Mouse (Mus musculus) CH12.LX (cell line): ENCODE data around the gene Stxbp5l.
A peak's percentile ranks its signal among the peaks of the same experiment; 100 is the strongest.

Source experiments
- CTCF ChIP-seq, 2 experiments: IDR thresholded peaks in 1 of 2; conservative IDR thresholded peaks in 1 of 2; 2 replicates each; pipeline ENCODE4 v1.5.1; 2011 to 2012; ENCODE audit warnings: low read depth in 2 of 2, low read length in 2 of 2, improper control_type of control experiment in 1 of 2, inconsistent platforms in 1 of 2, mild to moderate bottlenecking in 1 of 2, moderate library complexity in 1 of 2
- POLR2AphosphoS2 ChIP-seq: IDR thresholded peaks from 2 replicates; pipeline ENCODE4 v1.6.1; 2011; ENCODE audit warnings: low read depth, low read length, improper control_type of control experiment
- TCF12 ChIP-seq: IDR thresholded peaks from 2 replicates; pipeline ENCODE4 v1.6.1; 2014; ENCODE audit warnings: low read depth, mild to moderate bottlenecking, inconsistent platforms, low read length, improper control_type of control experiment

- TF ChIP-seq TCF12 (peak; percentile 53; the same call in 1 of the 2 replicates), CTCF (conservative IDR thresholded peaks at IDR 0.05 in 1 of 2, IDR thresholded peaks at IDR 0.05 in 1 of 2; ENCODE audit: low read depth in 2 of 2, low read length in 2 of 2) (no peak), POLR2AphosphoS2 (no peak)
Observed at GRCm38 (mm10) chr16:37384369-37384768, 393 bp downstream of the Stxbp5l start.
